Mouse (Mus musculus): Measurements from ENCODE around the gene Tradd. TPM values are rescaled to one million over a fixed set of nuclear protein-coding genes. Genes with fewer than 3 reads are reported as not detected.
A peak's percentile ranks its signal among the peaks of the same experiment; 100 is the strongest.
"Not testable (repeated sequence)": the region's sequence is repeated elsewhere in the genome, so short reads cannot be mapped to it uniquely, and the experiment has no call there.

Tradd gene
- polyA plus RNA-seq, 1 experiment from 2014 or later = 21.2 TPM

- H3K36me3 ChIP-seq; H3K4me2 ChIP-seq (replicated peaks); H3K9me3 ChIP-seq; H3K4me3 ChIP-seq; H3K9ac ChIP-seq; H3K27ac ChIP-seq; ATAC-seq (ENCODE audit: low FRiP score, low read depth): not testable (repeated sequence)
- Histone ChIP-seq H3K27me3 (replicated peaks) (peaks cover 18% of the 10 kb centered on the region), H3K4me1 (peaks cover 26% of the 10 kb centered on the region)
- 69% methylated on average over 3 of the region's 3 CpGs for WGBS
These were observed 27.4 kb upstream of the Tradd start for GRCm38 (mm10) chr8:105291802-105292201.

DNA sequence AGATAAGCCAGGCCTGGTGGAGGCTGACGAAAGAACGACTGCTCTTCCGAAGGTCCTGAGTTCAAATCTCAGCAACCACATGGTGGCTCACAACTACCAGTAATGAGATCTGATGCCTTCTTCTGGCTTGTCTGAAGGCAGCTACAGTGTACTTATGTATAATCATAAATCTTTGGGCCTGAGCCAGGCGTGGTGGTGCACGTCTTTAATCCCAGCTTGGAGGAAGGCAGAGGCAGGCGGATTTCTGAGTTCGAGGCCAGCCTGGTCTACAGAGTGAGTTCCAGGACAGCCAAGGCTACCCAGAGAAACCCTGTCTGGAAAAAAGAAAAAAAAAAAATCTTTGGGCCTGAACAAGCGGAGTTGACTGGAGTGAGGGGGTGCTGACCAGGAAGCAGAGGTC lies 27.0 kb upstream of the Tradd start:
- not testable (repeated sequence) for H3K4me3 ChIP-seq; ATAC-seq (ENCODE audit: low FRiP score, low read depth); H3K27ac ChIP-seq; H3K9me3 ChIP-seq; H3K4me2 ChIP-seq (replicated peaks); H3K36me3 ChIP-seq; H3K9ac ChIP-seq
- 88% methylated on average over 8 of the region's 8 CpGs for WGBS
- Histone ChIP-seq H3K4me1 (peaks cover 30% of the 10 kb centered on the region), H3K27me3 (replicated peaks) (peaks cover 18% of the 10 kb centered on the region)

GRCm38 (mm10) chr8:105290554-105291314 lies 26.3 kb upstream of the Tradd start:
- Histone ChIP-seq H3K9me3 (no peaks in the 10 kb centered on the region), H3K4me2 (replicated peaks) (peak overlapping the region; percentile 80), H3K4me3 (peak overlapping the region; percentile 42), H3K36me3 (peaks cover under 1% of the 10 kb centered on the region; the same call in 1 of the 2 replicates), H3K9ac (peak overlapping the region; percentile 41; the same call in 1 of the 2 replicates), H3K4me1 (peaks cover 33% of the 10 kb centered on the region), H3K27me3 (replicated peaks) (peaks cover 18% of the 10 kb centered on the region), H3K27ac (no peak overlapping the region)
- no peak for ATAC-seq (ENCODE audit: low FRiP score, low read depth)
- 7% methylated on average over 31 of the region's 31 CpGs for WGBS

GRCm38 (mm10) chr8:105289805-105290460 lies 25.5 kb upstream of the Tradd start, which contains the start of gene 4931428F04Rik:
Gene 4931428F04Rik, minus strand, starts transcription at chr8:105289864.
- ATAC-seq (ENCODE audit: low FRiP score, low read depth) = peak; percentile 33
- H3K9ac ChIP-seq = peak within 1 kb of the TSS; percentile 41
- H3K27me3 ChIP-seq (replicated peaks) = peaks cover 15% of the 10 kb centered on the region
- peak within 1 kb of the TSS; percentile 80 for H3K4me2 ChIP-seq (replicated peaks)
- 2% methylated on average over 43 of the region's 43 CpGs for WGBS
- H3K27ac ChIP-seq = peak within 1 kb of the TSS; percentile 43
- peaks cover 9% of the 10 kb centered on the region; the same call in 1 of the 2 replicates for H3K36me3 ChIP-seq
- H3K9me3 ChIP-seq = no peaks in the 10 kb centered on the region
- H3K4me3 ChIP-seq = peak within 1 kb of the TSS; percentile 42
- peaks cover 36% of the 10 kb centered on the region for H3K4me1 ChIP-seq

- H3K27ac ChIP-seq = peak overlapping the region; percentile 43
- H3K4me1 ChIP-seq = peaks cover 36% of the 10 kb centered on the region
- H3K9ac ChIP-seq = peak overlapping the region; percentile 41
- H3K4me2 ChIP-seq (replicated peaks) = peak overlapping the region; percentile 80
- H3K27me3 ChIP-seq (replicated peaks) = peaks cover 15% of the 10 kb centered on the region
- under 1% methylated on average over 53 of the region's 53 CpGs for WGBS
- H3K4me3 ChIP-seq = peak overlapping the region; percentile 42
- H3K36me3 ChIP-seq = peaks cover 15% of the 10 kb centered on the region; the same call in 1 of the 2 replicates
- ATAC-seq (ENCODE audit: low FRiP score, low read depth) = peak; percentile 94
- no peaks in the 10 kb centered on the region for H3K9me3 ChIP-seq
These were observed 24.7 kb upstream of the Tradd start for GRCm38 (mm10) chr8:105288958-105289732.

DNA sequence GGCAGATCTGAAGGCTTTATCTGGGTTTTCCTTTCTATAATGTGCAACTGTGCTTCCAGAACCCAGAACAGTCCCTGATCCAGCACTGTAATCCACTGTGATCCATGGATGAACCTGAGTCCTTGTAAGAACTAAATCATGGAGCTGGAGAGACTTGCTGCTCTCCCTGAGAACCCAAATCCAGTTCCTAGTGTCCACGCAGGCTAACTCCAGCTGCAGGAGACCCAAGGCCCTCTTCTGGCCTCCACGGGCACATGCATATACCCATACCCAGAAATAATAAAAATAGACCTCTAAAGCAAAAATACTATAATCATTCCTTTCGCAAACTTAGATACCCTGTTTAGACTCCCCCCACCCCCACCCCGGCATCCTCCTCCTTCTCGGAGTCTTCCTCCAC lies 23.8 kb upstream of the Tradd start:
- peak overlapping the region; percentile 41; the same call in 1 of the 2 replicates for H3K9ac ChIP-seq
- peak overlapping the region; percentile 42 for H3K4me3 ChIP-seq
- WGBS = 88% methylated on average over 5 of the region's 5 CpGs
- no peak for ATAC-seq (ENCODE audit: low FRiP score, low read depth)
- peaks cover 15% of the 10 kb centered on the region for H3K27me3 ChIP-seq (replicated peaks)
- no peak overlapping the region for H3K27ac ChIP-seq
- H3K9me3 ChIP-seq = no peaks in the 10 kb centered on the region
- H3K4me2 ChIP-seq (replicated peaks) = peak overlapping the region; percentile 80
- H3K4me1 ChIP-seq = peaks cover 36% of the 10 kb centered on the region
- peaks cover 20% of the 10 kb centered on the region for H3K36me3 ChIP-seq

DNA sequence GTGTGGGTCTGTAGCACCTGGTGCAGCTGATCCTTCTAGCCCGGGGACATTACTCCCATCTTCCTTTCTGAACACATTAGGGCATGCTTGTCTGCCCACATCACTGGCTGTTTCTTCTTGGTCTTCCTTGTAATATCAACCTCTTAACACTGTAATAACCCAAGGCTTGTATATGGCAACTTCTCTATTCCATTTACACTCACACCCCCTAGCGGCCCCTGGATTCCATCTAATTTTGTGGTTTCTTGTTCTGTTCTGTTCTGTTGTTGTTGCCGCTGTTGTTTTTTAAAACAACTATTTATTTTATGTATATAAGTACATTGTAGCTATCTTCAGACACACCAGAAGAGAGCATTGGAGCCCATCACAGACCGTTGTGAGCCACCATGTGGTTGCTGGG lies 22.5 kb upstream of the Tradd start:
- H3K9ac ChIP-seq = no peak overlapping the region

GRCm38 (mm10) chr8:105285514-105285913 lies 21.1 kb upstream of the Tradd start:
- Histone ChIP-seq H3K27ac (no peak overlapping the region), H3K4me3 (no peak overlapping the region), H3K27me3 (replicated peaks) (peaks cover 23% of the 10 kb centered on the region), H3K36me3 (peaks cover 41% of the 10 kb centered on the region), H3K9me3 (no peaks in the 10 kb centered on the region), H3K4me1 (peaks cover 32% of the 10 kb centered on the region), H3K4me2 (replicated peaks) (peak overlapping the region; percentile 80; the same call in 1 of the 2 replicates), H3K9ac (no peak overlapping the region)
- 43% methylated on average over 12 of the region's 12 CpGs for WGBS
- ATAC-seq (ENCODE audit: low FRiP score, low read depth) = no peak

More for the DNA sequence above, 22.5 kb upstream of the Tradd start:
- WGBS = 89% methylated on average over 4 of the region's 4 CpGs
- Histone ChIP-seq H3K4me1 (peaks cover 36% of the 10 kb centered on the region), H3K36me3 (peaks cover 32% of the 10 kb centered on the region), H3K27ac (no peak overlapping the region), H3K27me3 (replicated peaks) (peaks cover 19% of the 10 kb centered on the region), H3K4me2 (replicated peaks) (peak overlapping the region; percentile 80), H3K4me3 (no peak overlapping the region), H3K9me3 (no peaks in the 10 kb centered on the region)
- ATAC-seq (ENCODE audit: low FRiP score, low read depth) = no peak

DNA sequence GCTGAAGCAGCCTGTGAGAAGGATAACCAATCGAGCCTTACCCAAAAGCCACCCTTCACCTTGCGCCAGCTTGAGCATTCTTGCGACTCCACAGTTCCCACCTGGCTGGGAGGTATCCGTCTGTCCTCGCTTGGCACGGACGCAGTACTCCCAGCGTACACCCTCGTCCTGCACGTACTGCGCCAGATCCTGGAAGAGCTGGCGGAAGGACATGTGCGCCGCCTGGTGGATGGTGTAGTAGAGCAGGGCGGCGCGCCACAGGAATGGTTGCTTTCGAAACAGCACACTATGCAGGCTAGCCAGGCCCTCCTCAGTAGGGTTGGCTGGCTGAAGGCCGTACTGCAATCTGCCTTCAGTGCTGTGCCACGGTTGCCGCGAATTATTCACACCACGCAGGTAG lies 18.7 kb upstream of the Tradd start:
- H3K36me3 ChIP-seq = peaks cover 48% of the 10 kb centered on the region
- H3K4me1 ChIP-seq = peaks cover 17% of the 10 kb centered on the region
- no peak overlapping the region for H3K4me2 ChIP-seq (replicated peaks)
- no peak overlapping the region for H3K9ac ChIP-seq
- WGBS = 21% methylated on average over 23 of the region's 23 CpGs
- H3K9me3 ChIP-seq = no peaks in the 10 kb centered on the region
- peaks cover 41% of the 10 kb centered on the region for H3K27me3 ChIP-seq (replicated peaks)
- peak; percentile 37; the same call in 1 of the 2 replicates for ATAC-seq (ENCODE audit: low FRiP score, low read depth)
- no peak overlapping the region for H3K4me3 ChIP-seq
- H3K27ac ChIP-seq = no peak overlapping the region

GRCm38 (mm10) chr8:105282239-105282638 lies 17.8 kb upstream of the Tradd start:
- H3K4me1 ChIP-seq = peaks cover 16% of the 10 kb centered on the region

DNA sequence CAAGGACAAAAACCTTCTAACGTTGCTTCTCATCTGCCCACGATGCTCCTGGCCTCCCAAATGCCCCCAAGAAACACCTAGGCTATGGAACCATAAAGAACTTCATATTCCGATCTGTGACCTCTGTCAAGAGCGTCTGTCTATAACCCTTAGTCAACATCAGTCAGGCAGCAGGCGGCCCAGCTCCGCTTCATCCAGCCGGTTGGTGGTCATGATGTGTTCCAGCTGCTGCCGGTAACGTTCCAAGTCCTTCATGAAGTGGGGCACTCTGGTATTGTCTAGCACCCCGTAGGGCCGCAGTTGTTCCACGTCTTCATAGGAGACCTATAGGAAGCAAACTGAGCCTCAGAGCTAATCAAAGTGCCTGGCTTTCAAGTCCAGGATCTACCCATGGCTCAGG lies 17.4 kb upstream of the Tradd start:
- Histone ChIP-seq H3K4me3 (no peak overlapping the region), H3K4me2 (replicated peaks) (no peak overlapping the region), H3K36me3 (peaks cover 48% of the 10 kb centered on the region), H3K27ac (no peak overlapping the region), H3K9me3 (no peaks in the 10 kb centered on the region), H3K9ac (no peak overlapping the region), H3K4me1 (peaks cover 14% of the 10 kb centered on the region), H3K27me3 (replicated peaks) (peaks cover 53% of the 10 kb centered on the region)
- ATAC-seq (ENCODE audit: low FRiP score, low read depth) = no peak
- WGBS = 88% methylated on average over 12 of the region's 12 CpGs

More at GRCm38 (mm10) chr8:105282239-105282638, 17.8 kb upstream of the Tradd start:
- WGBS = 86% methylated on average over 4 of the region's 4 CpGs
- Histone ChIP-seq H3K9me3 (no peaks in the 10 kb centered on the region), H3K9ac (no peak overlapping the region), H3K27me3 (replicated peaks) (peaks cover 49% of the 10 kb centered on the region), H3K4me2 (replicated peaks) (no peak overlapping the region), H3K27ac (no peak overlapping the region), H3K4me3 (no peak overlapping the region), H3K36me3 (peaks cover 48% of the 10 kb centered on the region)
- no peak for ATAC-seq (ENCODE audit: low FRiP score, low read depth)

DNA sequence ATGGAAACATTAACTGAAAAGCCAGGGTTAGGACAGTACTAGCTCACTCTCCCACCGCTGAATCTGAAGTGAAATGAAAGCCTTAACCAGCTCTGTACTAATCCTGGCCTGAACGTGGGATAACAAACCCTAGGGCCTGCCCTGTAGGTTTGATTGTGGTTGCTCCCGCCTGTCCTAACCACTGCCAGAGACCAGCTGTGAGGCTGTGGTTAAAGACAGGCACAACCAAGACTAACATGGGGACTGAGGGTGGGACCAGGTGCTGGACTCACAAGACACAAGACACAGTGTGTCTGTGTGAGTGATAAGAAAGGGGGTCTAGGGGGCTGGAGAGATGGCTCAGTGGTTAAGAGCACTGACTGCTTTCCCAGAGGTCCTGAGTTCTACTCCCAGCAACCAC lies 16.2 kb upstream of the Tradd start:
- 68% methylated on average over 3 of the region's 3 CpGs for whole genome bisulfite sequencing
- H3K9ac ChIP-seq = no peak overlapping the region
- H3K27me3 ChIP-seq (replicated peaks) = peaks cover 66% of the 10 kb centered on the region
- H3K9me3 ChIP-seq = no peaks in the 10 kb centered on the region
- H3K36me3 ChIP-seq = peaks cover 45% of the 10 kb centered on the region
- H3K4me2 ChIP-seq (replicated peaks) = no peak overlapping the region
- H3K4me1 ChIP-seq = peaks cover 19% of the 10 kb centered on the region
- H3K4me3 ChIP-seq = no peak overlapping the region
- ATAC-seq (ENCODE audit: low FRiP score, low read depth) = no peak
- no peak overlapping the region for H3K27ac ChIP-seq
